Mouse (Mus musculus): ENCODE results near the gene Il15ra.

The Il15ra gene

GRCm38 (mm10) chr2:11705201-11706025, at the start of gene Il15ra:
TSS of gene Il15ra (plus strand) at chr2:11705290.
- peak; percentile 80 for DNase-seq (ENCODE audit: low read depth, low spot score)

- no peak for DNase-seq (ENCODE audit: low read depth, low spot score)
Observed at GRCm38 (mm10) chr2:11657581-11657980, 47.5 kb upstream of the Il15ra start.

GRCm38 (mm10) chr2:11659263-11659662, 45.8 kb upstream of the Il15ra start:
- peak; percentile 66 for DNase-seq (ENCODE audit: low read depth, low spot score)

- no peak for DNase-seq (ENCODE audit: low read depth, low spot score)
Observed at GRCm38 (mm10) chr2:11662143-11662906, 42.8 kb upstream of the Il15ra start.

GRCm38 (mm10) chr2:11662907-11663230, 42.2 kb upstream of the Il15ra start:
- DNase-seq (ENCODE audit: low read depth, low spot score) = no peak

- DNase-seq (ENCODE audit: low read depth, low spot score) = peak; percentile 93
Observed at GRCm38 (mm10) chr2:11663961-11664360, 41.1 kb upstream of the Il15ra start.

GRCm38 (mm10) chr2:11664367-11664766, 40.7 kb upstream of the Il15ra start:
- DNase-seq (ENCODE audit: low read depth, low spot score) = peak; percentile 38

GRCm38 (mm10) chr2:11664806-11665205, 40.3 kb upstream of the Il15ra start:
- no peak for DNase-seq (ENCODE audit: low read depth, low spot score)

- DNase-seq (ENCODE audit: low read depth, low spot score) = no peak
Observed at GRCm38 (mm10) chr2:11665326-11665725, 39.8 kb upstream of the Il15ra start.

GRCm38 (mm10) chr2:11672144-11672543, 32.9 kb upstream of the Il15ra start:
- no peak for DNase-seq (ENCODE audit: low read depth, low spot score)

GRCm38 (mm10) chr2:11679626-11680025, 25.5 kb upstream of the Il15ra start:
- DNase-seq (ENCODE audit: low read depth, low spot score) = no peak

- no peak for DNase-seq (ENCODE audit: low read depth, low spot score)
Observed at GRCm38 (mm10) chr2:11682712-11683111, 22.4 kb upstream of the Il15ra start.

- DNase-seq (ENCODE audit: low read depth, low spot score) = no peak
Observed at GRCm38 (mm10) chr2:11686512-11686911, 18.6 kb upstream of the Il15ra start.

GRCm38 (mm10) chr2:11687436-11687835, 17.7 kb upstream of the Il15ra start:
- peak; percentile 51 for DNase-seq (ENCODE audit: low read depth, low spot score)

GRCm38 (mm10) chr2:11690201-11690890, 14.7 kb upstream of the Il15ra start:
- DNase-seq (ENCODE audit: low read depth, low spot score) = no peak

- DNase-seq (ENCODE audit: low read depth, low spot score) = no peak
Observed at GRCm38 (mm10) chr2:11693352-11693751, 11.7 kb upstream of the Il15ra start.

GRCm38 (mm10) chr2:11694104-11694503, 11.0 kb upstream of the Il15ra start:
- no peak for DNase-seq (ENCODE audit: low read depth, low spot score)

- DNase-seq (ENCODE audit: low read depth, low spot score) = no peak
Observed at GRCm38 (mm10) chr2:11695867-11696266, 9.2 kb upstream of the Il15ra start.

- DNase-seq (ENCODE audit: low read depth, low spot score) = no peak
Observed at GRCm38 (mm10) chr2:11698994-11699393, 6.1 kb upstream of the Il15ra start.

- no peak for DNase-seq (ENCODE audit: low read depth, low spot score)
Observed at GRCm38 (mm10) chr2:11699905-11700304, 5.2 kb upstream of the Il15ra start.

- no peak for DNase-seq (ENCODE audit: low read depth, low spot score)
Observed at GRCm38 (mm10) chr2:11706030-11706745, 1.1 kb downstream of the Il15ra start.

GRCm38 (mm10) chr2:11706746-11707065, 1.6 kb downstream of the Il15ra start:
- DNase-seq (ENCODE audit: low read depth, low spot score) = peak; percentile 71
